Mouse (Mus musculus): ENCODE results near the gene Galnt2.

The Galnt2 gene

GRCm38 (mm10) chr8:124231176-124231484 lies at the start of gene Galnt2:
Gene Galnt2, plus strand, starts transcription at chr8:124231391.
- DNase-seq (ENCODE audit: low spot score): peak; percentile 81

DNA sequence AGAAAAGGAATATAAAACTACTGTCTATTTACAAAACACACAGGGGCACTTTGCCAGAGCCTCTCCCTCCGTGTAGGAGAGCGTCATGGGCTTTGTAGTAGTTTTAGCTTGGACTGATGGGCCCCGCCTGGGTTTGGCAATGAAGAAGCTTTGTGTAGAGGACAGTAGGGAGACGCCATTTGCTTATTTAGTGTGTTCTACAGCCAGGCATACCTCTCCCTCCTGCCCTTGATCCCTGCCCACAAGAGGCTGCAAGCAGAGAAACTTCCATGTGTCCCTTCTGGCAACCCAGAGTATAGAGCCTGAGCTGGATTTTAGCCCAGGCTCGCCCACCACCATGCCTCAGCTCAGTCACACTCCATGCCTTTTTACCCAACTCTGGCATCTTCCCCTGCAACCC lies 49.4 kb upstream of the Galnt2 start:
- no peak for DNase-seq (ENCODE audit: low spot score)

DNA sequence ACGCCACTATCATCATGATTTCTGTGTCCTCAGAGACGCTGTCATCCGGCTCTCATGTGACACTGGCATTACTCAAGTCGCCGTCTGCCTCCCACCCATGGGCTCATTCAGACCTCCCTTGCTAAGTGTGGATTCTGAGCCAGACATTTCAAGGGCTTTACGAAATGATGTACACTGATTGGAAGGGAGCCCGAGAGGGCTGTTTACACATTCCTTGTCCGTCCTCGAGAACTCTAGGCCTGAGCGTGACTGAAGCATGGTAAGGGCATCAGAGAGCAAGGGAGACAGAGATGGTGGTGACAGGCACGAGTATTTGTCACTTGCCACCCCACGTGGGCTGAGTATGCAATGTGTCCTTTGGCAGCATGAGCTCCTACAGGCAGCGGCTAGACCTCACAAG lies 49.0 kb upstream of the Galnt2 start:
- DNase-seq (ENCODE audit: low spot score): no peak

DNA sequence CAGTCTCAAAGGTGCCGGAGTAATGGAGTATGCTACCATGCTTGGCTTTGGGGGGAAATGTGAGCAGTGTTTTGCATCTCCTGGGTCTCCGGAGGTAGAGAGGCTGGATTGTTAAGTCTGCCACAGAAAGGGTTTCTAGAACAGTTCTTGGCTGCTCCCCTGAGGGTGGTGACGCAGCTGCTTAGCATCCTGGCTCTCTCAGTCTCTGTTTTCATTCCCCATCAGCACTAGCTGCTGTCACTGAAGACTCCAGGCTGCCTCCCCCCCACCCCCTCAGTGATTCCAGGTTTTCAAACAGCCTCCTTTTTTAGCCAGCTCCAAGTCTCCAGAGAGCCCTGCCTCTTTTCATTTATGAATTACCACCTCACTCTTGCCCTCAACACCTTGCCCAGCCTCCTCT lies 47.1 kb upstream of the Galnt2 start:
- DNase-seq (ENCODE audit: low spot score): no peak

- no peak for DNase-seq (ENCODE audit: low spot score)
Measured at GRCm38 (mm10) chr8:124184507-124184906, 46.7 kb upstream of the Galnt2 start.

DNA sequence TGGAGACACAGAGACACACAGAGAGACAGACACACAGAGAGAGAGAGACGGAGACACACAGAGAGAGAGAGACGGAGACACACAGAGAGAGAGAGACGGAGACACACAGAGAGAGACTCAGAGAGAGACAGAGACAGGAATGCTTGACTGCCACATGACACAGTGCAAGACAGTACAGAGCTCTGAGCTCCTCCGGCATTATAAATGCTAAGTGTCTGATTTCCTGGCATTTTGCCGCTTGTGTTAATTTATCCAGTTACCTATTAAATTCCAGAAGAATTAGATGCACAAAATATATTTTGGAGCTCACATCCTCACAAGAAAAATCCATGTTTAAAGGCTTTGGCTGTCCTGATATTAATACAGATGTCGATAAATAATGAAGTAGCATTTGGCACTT lies 46.1 kb upstream of the Galnt2 start:
- no peak for DNase-seq (ENCODE audit: low spot score)

- DNase-seq (ENCODE audit: low spot score): no peak
Measured at GRCm38 (mm10) chr8:124190388-124190787, 40.8 kb upstream of the Galnt2 start.

DNA sequence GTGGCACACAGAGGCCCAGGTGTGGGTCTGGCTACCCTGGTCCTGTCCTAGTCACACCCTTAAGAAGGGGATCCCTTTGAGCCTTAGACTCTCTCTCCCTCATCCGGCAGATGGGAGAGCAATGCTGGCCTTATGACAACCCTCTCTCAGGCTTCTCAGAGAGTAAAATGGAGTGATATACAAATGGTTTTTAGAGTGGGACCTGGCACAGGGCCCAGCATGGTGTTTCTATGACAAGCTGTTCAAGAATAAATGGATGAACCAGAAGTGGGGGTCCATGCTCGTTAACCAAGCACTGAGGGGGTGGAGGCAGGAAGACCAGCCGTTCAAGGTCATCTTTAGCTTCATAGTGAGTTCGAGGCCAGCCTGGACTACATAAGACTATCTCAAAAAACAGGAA lies 38.9 kb upstream of the Galnt2 start:
- DNase-seq (ENCODE audit: low spot score): no peak

DNA sequence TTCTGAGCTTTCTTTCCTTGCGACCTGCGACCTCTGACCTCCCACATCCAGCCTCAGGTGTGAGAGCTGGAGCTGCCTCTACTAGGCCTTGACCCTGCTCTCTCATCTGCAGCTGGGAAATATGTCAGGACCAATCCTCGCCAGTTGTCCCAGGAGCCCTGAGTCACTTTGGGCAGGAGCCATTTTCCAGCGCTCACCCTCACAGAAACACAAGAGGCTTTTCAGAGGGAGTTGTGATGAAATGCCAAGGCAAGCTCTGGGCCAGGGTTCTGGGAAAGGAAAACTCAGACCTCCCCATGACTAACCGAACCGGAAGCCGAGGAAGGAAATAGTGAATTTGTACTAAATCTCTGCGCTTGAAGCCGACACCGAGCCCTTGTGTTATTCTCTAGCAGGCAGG lies 38.2 kb upstream of the Galnt2 start:
- no peak for DNase-seq (ENCODE audit: low spot score)

DNA sequence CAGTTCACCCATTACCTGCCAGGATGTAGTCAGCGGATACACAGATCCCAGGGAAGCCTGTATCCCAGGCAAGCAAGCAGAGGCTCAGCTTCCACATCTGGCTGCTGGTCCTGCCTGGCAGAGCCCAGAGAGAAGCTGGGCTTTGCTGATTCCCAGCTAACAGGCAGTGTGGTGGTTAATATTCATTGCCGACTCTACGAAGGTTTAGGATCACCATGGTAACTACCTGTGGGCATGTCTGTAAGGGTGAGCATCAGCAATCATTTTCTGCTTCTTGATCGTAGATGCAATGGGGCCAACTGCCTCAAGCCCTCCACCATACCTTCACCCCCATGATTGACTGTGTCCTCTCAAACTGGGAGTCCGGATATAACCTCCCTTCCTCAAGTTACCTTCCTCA lies 37.2 kb upstream of the Galnt2 start:
- no peak for DNase-seq (ENCODE audit: low spot score)

GRCm38 (mm10) chr8:124196195-124196594 lies 35.0 kb upstream of the Galnt2 start:
- DNase-seq (ENCODE audit: low spot score): no peak

DNA sequence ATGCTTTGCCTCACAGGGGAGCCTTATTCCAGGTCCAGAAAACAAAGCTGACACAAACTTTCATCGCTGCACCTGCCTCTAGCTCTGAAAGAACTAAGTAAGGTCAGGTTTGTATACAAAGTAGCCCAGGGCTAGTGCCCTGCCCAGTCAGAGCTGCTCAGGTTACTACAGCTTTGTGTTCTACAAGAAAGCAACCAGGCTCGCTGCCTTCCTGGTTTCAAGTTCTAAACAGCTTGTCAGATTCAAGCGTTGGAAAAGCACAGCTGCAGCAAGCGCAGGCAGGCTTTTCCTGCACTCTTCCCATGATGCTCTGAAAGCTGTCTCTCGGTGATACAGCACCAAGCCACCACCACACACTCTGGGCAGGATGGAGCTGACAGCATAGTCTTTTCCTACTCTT lies 34.4 kb upstream of the Galnt2 start:
- no peak for DNase-seq (ENCODE audit: low spot score)

GRCm38 (mm10) chr8:124198230-124198629 lies 33.0 kb upstream of the Galnt2 start:
- no peak for DNase-seq (ENCODE audit: low spot score)

DNA sequence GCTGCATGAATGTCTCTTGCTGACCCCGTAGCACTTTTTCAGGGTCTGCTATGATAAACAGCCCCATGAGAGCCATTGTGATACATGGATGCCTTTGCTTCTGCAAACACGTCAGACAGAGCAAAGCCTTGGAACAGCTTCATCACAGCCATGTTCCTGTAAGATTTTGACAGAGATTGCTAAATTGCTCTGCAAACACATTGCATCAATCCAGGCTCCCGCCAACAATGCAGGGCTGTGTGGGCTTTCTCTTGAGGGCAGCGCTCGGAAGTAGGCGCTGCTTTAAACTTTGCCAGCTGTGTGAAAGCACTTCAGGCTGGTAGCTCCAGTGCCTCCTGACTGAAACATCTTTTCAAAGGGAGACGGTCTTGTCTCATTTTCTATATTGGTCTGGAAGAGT lies 30.8 kb upstream of the Galnt2 start:
- no peak for DNase-seq (ENCODE audit: low spot score)

- DNase-seq (ENCODE audit: low spot score): no peak
Measured at GRCm38 (mm10) chr8:124201706-124202105, 29.5 kb upstream of the Galnt2 start.

DNA sequence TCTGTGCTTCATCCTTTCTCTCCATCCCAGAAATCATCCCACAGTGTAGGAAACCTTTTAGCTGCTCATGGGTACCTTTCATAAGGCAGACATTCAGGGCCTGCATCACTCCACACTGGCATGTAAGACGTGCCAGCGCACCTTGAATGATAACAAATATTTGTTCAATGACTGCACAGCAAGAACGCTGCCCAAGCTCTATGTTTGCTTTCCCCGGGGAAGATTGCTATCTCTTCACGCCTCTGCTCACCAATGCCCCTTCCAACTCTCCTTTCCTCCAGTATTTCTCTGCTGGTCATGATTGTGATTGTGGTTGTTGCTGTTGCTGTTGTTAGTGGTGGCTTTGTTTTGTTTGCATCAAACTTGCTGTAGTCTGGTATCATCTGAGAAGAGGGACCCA lies 28.3 kb upstream of the Galnt2 start:
- no peak for DNase-seq (ENCODE audit: low spot score)

DNA sequence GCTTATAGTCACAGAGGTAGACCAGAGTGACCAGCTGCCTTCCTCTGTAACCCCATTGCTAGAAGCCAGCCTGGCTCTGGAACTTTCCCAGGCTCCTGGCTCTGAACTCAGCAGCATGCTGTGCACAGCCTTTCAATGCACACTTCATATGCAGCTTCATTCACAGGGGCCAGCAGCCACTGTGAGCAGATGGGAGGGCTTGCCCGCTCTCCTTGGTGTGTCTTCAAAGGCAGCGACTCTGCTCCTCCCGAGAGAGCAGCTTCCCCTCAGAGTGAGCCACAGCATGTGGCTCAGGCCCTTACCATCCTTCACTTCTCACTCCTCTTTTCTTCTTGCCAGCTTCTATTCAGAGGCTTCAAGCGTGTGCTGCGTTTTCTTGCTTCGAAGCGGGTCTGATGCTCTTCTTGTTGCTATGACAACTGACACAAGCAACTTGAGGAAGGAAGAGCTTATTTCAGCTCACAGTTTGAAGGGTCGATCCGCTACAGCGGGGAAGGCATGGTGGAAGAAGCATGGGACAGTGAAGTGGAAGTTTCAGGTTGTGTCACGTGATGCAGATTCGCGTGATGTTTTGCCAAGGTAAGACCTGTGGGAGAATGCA lies 27.1 kb upstream of the Galnt2 start:
- no peak for DNase-seq (ENCODE audit: low spot score)

- DNase-seq (ENCODE audit: low spot score): no peak
Measured at GRCm38 (mm10) chr8:124212148-124212547, 19.0 kb upstream of the Galnt2 start.

DNA sequence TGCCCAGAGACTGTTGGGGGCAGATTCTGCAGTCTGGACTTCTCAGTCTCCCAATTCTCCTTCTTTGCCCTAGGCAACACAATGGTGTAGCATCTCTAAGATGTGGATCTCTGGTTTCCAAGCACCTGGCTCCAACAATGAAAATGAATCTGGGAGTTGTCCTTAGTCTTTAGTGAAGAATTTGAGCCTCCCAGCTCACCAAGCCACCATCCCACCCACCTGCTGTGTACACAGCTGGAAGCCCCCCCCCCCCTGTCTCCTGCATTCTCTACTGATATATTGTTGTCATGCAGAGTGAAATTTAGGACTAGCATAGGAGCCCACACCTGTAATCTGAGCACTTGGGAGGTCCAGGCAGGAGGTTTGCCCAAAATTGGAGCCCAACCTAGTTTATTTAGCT lies 14.2 kb upstream of the Galnt2 start:
- no peak for DNase-seq (ENCODE audit: low spot score)

- DNase-seq (ENCODE audit: low spot score): no peak
Measured at GRCm38 (mm10) chr8:124229883-124230282, 1.3 kb upstream of the Galnt2 start.

DNA sequence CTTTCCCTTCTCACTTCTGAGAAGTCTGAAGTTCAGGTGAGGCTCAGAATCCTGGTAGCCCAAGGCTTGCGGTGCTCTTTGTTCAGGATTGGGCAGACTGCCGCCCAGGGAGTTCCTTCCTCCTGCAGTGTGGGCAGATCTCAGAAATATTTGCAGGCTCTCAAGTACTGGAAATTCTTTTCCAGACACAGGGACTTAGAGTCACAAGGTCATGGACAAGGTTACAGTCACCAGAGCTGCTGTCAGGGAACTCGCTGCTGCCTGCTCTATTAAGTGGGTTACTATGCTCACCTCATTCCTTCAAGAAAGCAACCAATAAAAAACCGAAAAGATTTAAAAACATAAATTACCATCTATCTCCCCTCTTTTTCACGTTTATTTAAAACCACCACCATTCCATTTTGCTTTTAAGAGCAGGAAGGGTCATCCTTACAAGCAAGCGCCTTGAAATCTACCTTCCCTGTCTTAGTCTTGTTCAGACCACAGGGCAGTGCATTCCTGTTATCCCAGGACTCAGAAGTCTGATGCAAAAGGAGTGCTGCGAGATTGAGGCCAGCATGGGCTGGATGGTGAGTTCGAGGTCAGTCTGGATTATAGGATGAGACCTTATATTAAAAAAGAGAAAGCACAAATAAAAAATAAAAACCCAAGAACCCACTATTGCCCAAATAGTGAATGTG lies 555 bp upstream of the Galnt2 start:
- no peak for DNase-seq (ENCODE audit: low spot score)

- DNase-seq (ENCODE audit: low spot score): peak; percentile 76
Measured at GRCm38 (mm10) chr8:124231485-124232279, 491 bp downstream of the Galnt2 start.

DNA sequence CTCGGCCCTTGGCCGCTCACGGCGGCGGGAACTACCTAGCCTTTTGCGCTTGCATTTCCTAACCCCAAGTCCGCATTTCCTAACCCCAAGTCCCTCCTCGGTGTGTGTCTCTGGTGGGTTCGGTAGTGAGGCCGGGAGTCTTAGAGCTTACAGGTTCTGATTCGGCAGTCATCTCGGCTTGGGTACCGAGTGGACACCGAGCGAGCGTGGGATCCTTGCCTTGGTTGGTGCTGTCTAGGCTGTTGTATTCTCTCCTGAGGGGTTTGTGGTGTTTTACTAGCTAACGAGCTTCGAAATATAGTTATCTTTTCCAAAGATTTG lies 1.0 kb downstream of the Galnt2 start:
- no peak for DNase-seq (ENCODE audit: low spot score)

GRCm38 (mm10) chr8:124234496-124234895 lies 3.3 kb downstream of the Galnt2 start:
- DNase-seq (ENCODE audit: low spot score): no peak
